Mouse (Mus musculus): ENCODE measurements around the gene Cnr1.

Gene Cnr1

GRCm38 (mm10) chr4:33943936-33944335 is 19.5 kb downstream of the Cnr1 start:
- DNase-seq, result no peak

GRCm38 (mm10) chr4:33945742-33946141 is 21.3 kb downstream of the Cnr1 start:
- no peak for DNase-seq

- DNase-seq, result no peak
Observed at GRCm38 (mm10) chr4:33947584-33947983, 23.2 kb downstream of the Cnr1 start.

- DNase-seq, result no peak
Observed at GRCm38 (mm10) chr4:33957398-33957797, 33.0 kb downstream of the Cnr1 start.

GRCm38 (mm10) chr4:33958515-33958914 is 34.1 kb downstream of the Cnr1 start:
- DNase-seq, result no peak

- DNase-seq, result no peak
Observed at GRCm38 (mm10) chr4:33959841-33960240, 35.4 kb downstream of the Cnr1 start.

GRCm38 (mm10) chr4:33970726-33971125 is 46.3 kb downstream of the Cnr1 start:
- DNase-seq, result no peak

GRCm38 (mm10) chr4:33988466-33989089 is 64.2 kb downstream of the Cnr1 start:
- no peak for DNase-seq

- DNase-seq, result no peak
Observed at GRCm38 (mm10) chr4:33992687-33993086, 68.3 kb downstream of the Cnr1 start.

- no peak for DNase-seq
Observed at GRCm38 (mm10) chr4:33996382-33996781, 72.0 kb downstream of the Cnr1 start.

Data from layer of hippocampus, adult 9-11 months (tissue).